Mouse (Mus musculus) induced T-regulatory cell, adult 2 months (primary cell): Measurements from ENCODE around the gene Eef2.
"Not testable (repeated sequence)": the region's sequence is repeated elsewhere in the genome, so short reads cannot be mapped to it uniquely, and the experiment has no call there.

Source experiments
- DNase-seq: peaks from one replicate; pipeline ENCODE4 v3.0.0-alpha.2; 2012; ENCODE audit warnings: low read depth

Gene Eef2

DNA sequence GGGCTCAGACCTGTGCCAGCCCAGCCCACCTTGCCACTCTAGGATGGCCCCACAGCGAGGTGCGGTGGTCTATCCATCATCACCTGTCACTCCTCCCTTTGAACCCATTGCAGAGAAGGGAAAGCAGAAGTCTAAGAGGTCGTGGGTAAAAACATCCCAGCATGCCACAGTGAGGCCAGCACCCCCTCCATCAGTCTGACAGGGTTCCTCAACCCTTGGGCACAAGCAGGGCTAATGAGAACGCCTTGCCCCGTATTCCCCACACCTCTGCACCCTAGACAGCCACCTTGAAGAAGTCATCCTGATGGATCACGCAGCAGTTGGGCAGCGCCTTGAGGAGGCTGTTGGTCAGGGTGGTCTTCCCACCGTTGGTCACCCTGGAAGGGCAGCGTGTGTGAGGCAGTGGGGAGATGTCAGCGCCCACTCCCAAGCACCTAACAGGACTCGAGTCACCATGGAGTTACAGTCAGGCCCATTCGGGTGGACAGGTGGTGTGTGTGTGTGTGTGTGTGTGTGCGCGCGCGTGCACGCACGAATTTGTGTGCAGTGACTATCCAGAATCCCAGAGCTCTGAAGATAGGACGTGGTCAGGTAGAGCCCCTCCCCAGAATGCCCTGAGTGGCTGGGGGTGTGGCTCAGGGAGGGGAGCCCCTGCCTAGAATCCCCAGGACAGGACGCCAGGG is 24.3 kb downstream of the Eef2 start:
- DNase-seq: no peak

DNA sequence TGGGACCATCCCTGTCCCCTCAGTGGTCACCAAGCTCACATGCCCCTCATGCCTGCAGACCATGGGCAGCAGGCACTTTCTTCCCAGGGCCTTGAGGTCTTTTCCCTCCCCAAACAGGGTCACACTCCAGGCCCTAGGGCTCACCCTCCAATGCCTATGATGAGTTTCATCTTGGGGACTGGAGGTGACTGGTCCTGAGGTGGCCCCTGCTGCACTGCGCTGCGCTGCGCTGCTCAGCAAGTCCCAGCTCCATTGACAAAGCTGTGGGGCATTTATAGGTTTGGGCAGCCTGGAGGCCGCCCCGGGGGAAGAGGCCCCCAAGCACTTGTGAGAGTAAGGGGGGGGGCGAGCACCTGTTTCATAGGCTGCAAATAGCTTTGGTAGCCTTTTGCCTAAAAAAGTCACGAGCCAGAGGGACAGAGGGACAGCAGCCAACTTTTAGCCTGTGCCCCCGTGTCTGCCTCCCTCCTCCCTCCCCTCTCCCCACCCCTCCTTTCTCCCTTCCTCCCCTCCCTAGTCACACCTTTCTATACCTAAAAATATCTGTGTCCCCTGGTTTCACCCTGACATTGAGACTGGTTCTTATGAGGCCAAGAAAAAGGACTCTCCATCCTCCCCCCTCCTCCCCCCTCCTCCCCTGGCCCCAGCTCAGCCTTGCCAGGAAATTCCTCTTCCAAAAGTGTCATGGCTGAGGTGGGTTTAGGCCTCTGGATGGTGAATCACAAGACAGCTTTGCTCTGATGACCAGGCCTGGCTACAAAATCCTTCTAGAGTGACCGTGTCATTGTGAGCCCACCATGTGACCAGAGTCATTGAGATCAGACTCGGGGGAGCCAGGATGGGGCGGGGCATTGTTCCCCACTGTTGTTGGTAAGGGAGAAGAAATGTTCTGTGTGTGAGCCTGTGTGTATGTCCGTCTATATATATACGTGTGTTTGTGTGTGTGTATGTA is 25.7 kb downstream of the Eef2 start, which contains the start of gene Nmrk2:
Gene Nmrk2 (minus strand): TSS at position 245 of the 952 bp plus-strand sequence.
- no peak for DNase-seq

DNA sequence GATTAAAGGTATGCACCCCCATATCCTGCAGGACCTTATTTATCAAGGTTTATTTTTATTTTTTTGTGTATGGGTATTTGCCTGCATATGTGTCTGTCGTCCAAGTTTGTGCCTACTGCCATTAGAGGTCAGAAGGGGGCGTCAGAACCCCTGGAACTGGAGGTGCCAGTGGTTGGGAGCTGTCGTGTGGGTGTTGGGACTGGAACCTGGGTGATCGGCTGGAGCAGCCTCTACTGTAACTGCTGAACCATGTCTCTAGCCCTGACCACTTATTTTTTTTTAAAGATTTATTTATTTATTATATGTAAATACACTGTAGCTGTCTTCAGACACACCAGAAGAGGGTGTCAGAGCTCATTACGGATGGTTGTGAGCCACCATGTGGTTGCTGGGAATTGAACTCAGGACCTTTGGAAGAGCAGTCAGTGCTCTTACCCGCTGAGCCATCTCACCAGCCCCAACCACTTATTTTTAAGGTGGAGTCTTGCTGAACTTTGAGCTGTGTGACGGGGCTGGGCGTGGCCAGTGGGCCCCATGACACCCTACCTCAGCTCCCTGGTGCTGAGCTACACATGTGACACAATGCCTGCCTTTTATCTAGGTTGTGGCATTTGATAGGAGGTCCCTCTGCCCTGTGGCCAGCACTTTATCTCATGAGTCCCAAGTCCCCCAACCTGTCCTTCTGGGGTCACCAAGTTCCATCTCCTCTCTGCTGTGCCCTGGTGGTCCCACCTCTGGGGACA is 26.7 kb downstream of the Eef2 start:
- peak; percentile 52 for DNase-seq

DNA sequence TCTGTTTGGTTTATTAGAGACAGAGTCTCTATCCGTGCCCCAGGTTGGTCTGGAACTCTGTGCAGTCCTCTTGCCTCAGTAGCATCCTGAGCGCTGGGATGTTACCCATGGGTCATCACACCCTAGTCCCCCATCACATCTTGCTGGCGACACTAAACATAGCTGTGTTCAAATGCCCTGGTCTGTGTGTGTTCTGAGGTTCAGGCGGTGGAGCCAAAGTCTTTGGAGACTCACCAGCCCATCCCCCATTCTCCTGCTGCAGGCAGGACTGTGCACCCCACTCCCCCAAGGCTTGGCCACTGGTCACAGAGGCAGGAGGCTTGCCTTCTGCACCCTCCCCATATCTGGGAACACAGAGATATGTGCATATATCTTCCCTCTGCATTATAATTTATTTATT is 27.7 kb downstream of the Eef2 start:
- no peak for DNase-seq

- no peak for DNase-seq
Observed at GRCm38 (mm10) chr10:81210154-81210553, 33.7 kb downstream of the Eef2 start.

GRCm38 (mm10) chr10:81216260-81216659 is 39.8 kb downstream of the Eef2 start:
- DNase-seq: no peak

DNA sequence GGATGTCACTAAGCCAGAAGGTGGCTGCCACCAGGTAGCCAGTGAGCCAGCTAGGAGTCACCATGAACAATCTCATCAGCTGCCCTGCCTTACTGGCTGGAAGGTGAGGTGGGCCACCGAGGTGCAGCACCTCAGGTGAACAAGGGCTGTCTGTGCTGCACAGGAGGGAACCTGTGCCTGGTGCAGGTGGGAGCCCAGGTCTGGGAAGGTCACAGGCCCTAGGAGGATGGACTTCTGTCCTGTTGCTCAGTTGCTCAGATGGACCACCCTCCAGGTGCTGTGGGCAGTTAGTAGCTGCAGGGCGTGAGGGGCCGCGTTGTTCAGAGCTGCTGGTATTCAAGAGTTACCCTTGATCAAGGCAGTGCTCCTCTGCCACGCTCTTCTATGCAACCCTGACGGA is 40.4 kb downstream of the Eef2 start:
- DNase-seq: no peak

- peak; percentile 76 for DNase-seq
Observed at GRCm38 (mm10) chr10:81217267-81217666, 40.8 kb downstream of the Eef2 start.

DNA sequence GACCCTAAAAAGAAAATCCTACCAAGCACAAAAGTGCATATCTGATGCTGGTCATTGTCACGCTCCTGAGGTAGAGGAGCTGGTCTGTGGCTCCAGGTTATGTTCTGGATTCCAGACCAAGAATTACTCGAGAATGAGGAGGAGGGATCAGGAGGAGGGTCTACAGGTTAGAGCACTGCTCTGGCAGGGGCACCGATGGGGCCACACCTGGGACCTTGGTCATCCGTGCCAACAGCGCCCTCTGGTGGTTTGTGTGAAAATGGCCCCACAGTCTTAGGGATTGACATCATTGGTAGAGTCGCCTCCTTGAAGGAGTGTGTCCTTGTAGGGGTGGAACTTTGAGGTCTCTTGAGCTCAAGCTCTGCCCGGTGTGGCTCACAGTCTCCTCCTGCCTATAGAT is 41.5 kb downstream of the Eef2 start:
- DNase-seq: peak; percentile 90

- DNase-seq: peak; percentile 45
Observed at GRCm38 (mm10) chr10:81221402-81222015, 45.1 kb downstream of the Eef2 start.

DNA sequence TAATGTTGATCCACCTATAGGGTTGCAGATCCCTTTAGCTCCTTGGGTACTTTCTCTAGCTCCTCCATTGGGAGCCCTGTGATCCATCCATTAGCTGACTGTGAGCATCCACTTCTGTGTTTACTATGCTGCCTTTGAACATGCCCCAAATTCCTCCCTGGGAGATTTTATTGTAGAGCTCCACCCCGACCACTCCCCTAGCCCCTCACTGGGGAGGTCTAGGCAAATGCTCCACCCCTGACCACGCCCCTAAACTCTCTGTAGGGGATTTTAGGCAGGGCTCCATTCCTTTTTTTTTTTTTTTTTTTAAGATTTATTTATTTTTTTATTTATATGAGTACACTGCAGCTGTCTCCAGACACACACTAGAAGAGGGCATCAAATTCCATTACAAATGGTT is 47.3 kb downstream of the Eef2 start:
- not testable (repeated sequence) for DNase-seq

DNA sequence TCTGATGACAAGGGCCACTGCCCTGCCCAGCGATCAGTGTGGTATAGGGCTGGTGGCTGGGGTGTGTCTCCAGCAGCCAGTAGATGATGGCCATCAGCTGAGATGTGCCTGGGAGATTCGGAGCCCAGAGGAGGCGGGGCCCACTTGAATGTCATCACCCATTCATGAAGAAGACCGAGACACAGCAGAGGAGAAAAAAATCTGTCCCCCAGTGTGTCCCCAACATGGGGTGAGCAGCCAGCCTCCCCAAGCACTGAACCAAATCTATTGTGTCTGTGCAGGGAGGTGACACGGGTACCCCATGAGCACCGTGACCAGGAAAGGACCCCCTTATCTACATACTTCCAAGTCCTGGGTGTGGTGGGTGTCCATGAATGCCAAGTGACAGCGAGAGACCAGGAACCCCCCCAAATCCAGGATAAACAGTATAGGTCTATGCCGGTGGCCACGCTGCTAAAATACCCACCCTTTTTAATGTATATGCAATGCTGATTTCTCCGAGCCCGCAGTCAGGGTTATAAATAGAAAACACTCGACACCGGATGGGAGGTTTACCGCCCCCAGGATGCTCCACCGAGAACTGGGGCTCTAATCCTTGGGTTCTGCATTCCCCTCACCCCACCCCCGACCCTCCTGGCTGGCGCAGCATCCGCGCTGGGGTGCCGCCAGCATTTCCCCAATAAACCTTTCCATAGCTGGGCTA is 53.5 kb downstream of the Eef2 start:
- peak; percentile 71 for DNase-seq

DNA sequence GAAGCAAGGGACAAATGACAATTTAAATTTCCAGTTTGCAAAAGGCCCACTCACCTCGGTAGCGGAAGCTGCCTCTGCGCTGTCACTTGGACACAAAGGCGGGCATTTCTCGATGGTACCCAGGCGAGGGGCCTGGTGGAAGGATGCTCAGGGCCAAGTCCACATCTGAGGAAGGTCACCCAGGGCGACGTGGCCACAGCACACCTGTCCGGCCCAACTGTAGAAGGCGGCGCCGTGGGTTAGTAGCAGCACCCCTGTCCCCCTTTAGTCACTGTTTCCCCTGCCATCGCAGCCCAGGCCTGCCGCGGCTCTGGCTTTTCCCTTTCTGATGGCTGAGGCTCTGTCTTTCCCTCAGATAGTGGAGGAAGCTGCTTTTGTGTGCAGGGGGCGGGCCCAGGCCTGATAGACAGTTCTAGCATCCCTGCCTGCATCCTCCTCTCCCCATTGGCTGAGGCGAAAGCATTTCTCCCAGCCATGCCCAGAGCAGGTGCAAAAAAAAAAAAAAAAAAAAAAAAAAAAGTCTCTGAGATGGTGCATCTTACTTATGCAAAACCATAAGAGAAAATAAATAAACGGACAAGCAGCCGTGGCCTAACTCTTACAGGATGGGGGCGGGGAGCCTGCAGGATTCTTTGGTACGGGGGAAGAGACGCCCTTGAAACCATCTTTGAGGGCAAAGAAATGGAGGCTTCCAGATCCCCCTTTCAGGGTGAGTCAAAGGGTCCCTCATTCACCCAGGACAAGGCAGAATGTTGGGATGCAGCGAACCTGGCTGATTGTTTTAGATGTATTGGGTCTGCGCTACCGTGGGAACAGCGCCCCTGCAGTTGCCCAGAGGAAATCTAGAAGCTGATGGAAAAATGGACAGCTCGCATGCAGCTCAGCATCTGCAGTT is 54.3 kb downstream of the Eef2 start, which contains the start of gene Atcay:
Gene Atcay (minus strand): TSS at position 396 of the 895 bp plus-strand sequence.
- DNase-seq: peak; percentile 82

- DNase-seq: no peak
Observed at GRCm38 (mm10) chr10:81231436-81231835, 55.0 kb downstream of the Eef2 start.
